Mouse (Mus musculus): ENCODE measurements around the gene Kbtbd13. TPM values are rescaled to one million over a fixed set of nuclear protein-coding genes. Genes with fewer than 3 reads are reported as not detected.

Kbtbd13 gene
- polyA plus RNA-seq, 1 experiment from 2014 or later, result 1.6 TPM

- no peak overlapping the region for H3K27ac ChIP-seq
- H3K27me3 ChIP-seq, result no peaks in the 10 kb centered on the region
- H3K36me3 ChIP-seq, result no peaks in the 10 kb centered on the region
- no peaks in the 10 kb centered on the region for H3K9me3 ChIP-seq
- H3K4me1 ChIP-seq, result no peaks in the 10 kb centered on the region
- no peak overlapping the region for H3K4me3 ChIP-seq
- no peak overlapping the region for H3K4me2 ChIP-seq (replicated peaks)
- no peak overlapping the region for H3K9ac ChIP-seq
- ATAC-seq (ENCODE audit: low FRiP score, low read depth), result no peak
- WGBS, result 26% methylated on average over 3 of the region's 3 CpGs
Observed at GRCm38 (mm10) chr9:65417738-65418137, 26.3 kb upstream of the Kbtbd13 start.

DNA sequence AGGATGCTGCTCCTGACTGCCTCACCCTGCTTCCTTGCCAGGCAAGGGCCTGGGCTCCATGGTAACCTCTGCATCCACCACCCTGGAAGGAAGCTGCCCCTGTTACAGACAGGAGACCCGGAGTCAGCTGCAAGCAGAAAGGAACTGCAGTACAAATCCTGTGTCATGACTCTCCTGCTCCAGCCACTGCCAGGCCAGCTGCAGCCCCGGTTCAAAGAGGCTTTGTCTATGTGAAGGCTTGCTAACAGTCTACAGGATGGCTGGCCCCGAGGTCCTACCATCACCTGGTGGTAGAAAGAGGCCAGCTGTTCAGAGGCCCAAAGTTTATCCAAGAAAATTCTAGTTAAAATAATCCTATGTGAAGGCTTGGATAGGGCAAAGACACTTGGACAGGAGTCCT is 19.9 kb upstream of the Kbtbd13 start:
- H3K4me1 ChIP-seq, result no peaks in the 10 kb centered on the region
- 70% methylated on average over 3 of the region's 3 CpGs for WGBS
- no peak overlapping the region for H3K27ac ChIP-seq
- H3K4me2 ChIP-seq (replicated peaks), result no peak overlapping the region
- H3K27me3 ChIP-seq, result no peaks in the 10 kb centered on the region
- H3K9ac ChIP-seq, result no peak overlapping the region
- peaks cover 8% of the 10 kb centered on the region; the same call in 1 of the 2 replicates for H3K36me3 ChIP-seq
- no peak overlapping the region for H3K4me3 ChIP-seq
- no peak for ATAC-seq (ENCODE audit: low FRiP score, low read depth)
- no peaks in the 10 kb centered on the region for H3K9me3 ChIP-seq

DNA sequence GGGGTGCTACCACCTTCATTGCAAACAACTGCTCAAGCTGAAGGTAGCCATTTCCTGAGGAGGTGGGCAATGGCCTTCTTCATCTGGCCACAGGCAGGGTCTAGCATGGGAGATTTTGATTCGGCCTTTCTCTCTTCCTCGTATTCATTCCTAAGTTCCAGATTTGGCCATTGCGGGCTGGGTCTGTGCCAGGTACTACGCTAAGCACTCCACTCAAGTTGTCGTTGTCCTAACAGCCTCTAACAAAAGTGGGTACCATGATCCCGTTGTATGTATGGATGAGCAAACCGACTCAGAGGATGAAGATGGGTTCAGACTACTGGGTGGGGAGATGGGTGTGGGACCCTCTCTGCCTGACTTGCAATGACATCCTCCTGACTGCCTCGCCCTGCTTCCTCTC is 18.9 kb upstream of the Kbtbd13 start:
- no peak for ATAC-seq (ENCODE audit: low FRiP score, low read depth)

DNA sequence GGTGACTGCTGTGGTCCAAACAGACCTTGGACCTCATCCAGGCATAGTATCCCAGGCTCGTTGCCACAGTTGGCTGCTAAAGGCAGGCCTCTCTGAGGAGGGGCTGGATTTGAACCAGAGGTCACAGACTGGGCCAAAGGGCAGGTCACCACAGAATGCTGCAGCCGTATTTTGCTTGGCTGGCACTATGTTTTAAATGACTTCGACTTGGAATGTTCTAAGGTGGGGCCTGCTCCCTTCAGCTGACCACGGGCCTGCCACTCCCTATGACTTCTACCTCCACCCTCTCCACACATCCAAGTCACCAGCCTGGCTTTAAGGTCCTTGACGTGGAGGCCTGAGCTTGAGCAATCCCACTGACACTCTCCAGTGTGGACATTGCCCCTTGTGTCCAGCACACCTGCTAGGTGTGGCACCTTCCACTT is 17.4 kb upstream of the Kbtbd13 start:
- Histone ChIP-seq H3K27ac (no peak overlapping the region), H3K9ac (no peak overlapping the region)

More for the DNA sequence above, 18.9 kb upstream of the Kbtbd13 start:
- H3K4me1 ChIP-seq, result no peaks in the 10 kb centered on the region
- H3K27me3 ChIP-seq, result no peaks in the 10 kb centered on the region
- H3K27ac ChIP-seq, result no peak overlapping the region
- no peaks in the 10 kb centered on the region for H3K9me3 ChIP-seq
- H3K36me3 ChIP-seq, result peaks cover 8% of the 10 kb centered on the region; the same call in 1 of the 2 replicates
- H3K4me2 ChIP-seq (replicated peaks), result no peak overlapping the region
- H3K4me3 ChIP-seq, result no peak overlapping the region
- no peak overlapping the region for H3K9ac ChIP-seq
- 94% methylated on average over 8 of the region's 8 CpGs for WGBS

GRCm38 (mm10) chr9:65407861-65408260 is 16.4 kb upstream of the Kbtbd13 start:
- WGBS, result 72% methylated on average over 3 of the region's 3 CpGs

More for the DNA sequence above, 17.4 kb upstream of the Kbtbd13 start:
- no peaks in the 10 kb centered on the region for H3K4me1 ChIP-seq
- no peak overlapping the region for H3K4me2 ChIP-seq (replicated peaks)
- H3K9me3 ChIP-seq, result no peaks in the 10 kb centered on the region
- no peak overlapping the region for H3K4me3 ChIP-seq
- WGBS, result 66% methylated on average over 5 of the region's 5 CpGs
- H3K36me3 ChIP-seq, result peaks cover 8% of the 10 kb centered on the region; the same call in 1 of the 2 replicates
- no peak for ATAC-seq (ENCODE audit: low FRiP score, low read depth)
- H3K27me3 ChIP-seq, result no peaks in the 10 kb centered on the region

GRCm38 (mm10) chr9:65407327-65407726 is 15.9 kb upstream of the Kbtbd13 start:
- Histone ChIP-seq H3K9me3 (no peaks in the 10 kb centered on the region), H3K4me3 (no peak overlapping the region), H3K36me3 (peaks cover 8% of the 10 kb centered on the region; the same call in 1 of the 2 replicates), H3K4me1 (no peaks in the 10 kb centered on the region), H3K27me3 (no peaks in the 10 kb centered on the region), H3K27ac (no peak overlapping the region), H3K9ac (no peak overlapping the region), H3K4me2 (replicated peaks) (no peak overlapping the region)
- 81% methylated on average over 5 of the region's 5 CpGs for WGBS
- no peak for ATAC-seq (ENCODE audit: low FRiP score, low read depth)

More at GRCm38 (mm10) chr9:65407861-65408260, 16.4 kb upstream of the Kbtbd13 start:
- ATAC-seq (ENCODE audit: low FRiP score, low read depth), result no peak
- Histone ChIP-seq H3K4me2 (replicated peaks) (no peak overlapping the region), H3K27me3 (no peaks in the 10 kb centered on the region), H3K4me3 (no peak overlapping the region), H3K9me3 (no peaks in the 10 kb centered on the region), H3K27ac (no peak overlapping the region), H3K4me1 (no peaks in the 10 kb centered on the region), H3K9ac (no peak overlapping the region), H3K36me3 (peaks cover 8% of the 10 kb centered on the region; the same call in 1 of the 2 replicates)

- H3K4me1 ChIP-seq, result no peaks in the 10 kb centered on the region
- no peaks in the 10 kb centered on the region for H3K36me3 ChIP-seq
- 88% methylated on average over 2 of the region's 2 CpGs for WGBS
- H3K27ac ChIP-seq, result no peak overlapping the region
- H3K9me3 ChIP-seq, result no peaks in the 10 kb centered on the region
- H3K9ac ChIP-seq, result no peak overlapping the region
- no peak for ATAC-seq (ENCODE audit: low FRiP score, low read depth)
- H3K27me3 ChIP-seq, result no peaks in the 10 kb centered on the region
- H3K4me2 ChIP-seq (replicated peaks), result no peak overlapping the region
- no peak overlapping the region for H3K4me3 ChIP-seq
Observed at GRCm38 (mm10) chr9:65405184-65405449, 13.7 kb upstream of the Kbtbd13 start.

DNA sequence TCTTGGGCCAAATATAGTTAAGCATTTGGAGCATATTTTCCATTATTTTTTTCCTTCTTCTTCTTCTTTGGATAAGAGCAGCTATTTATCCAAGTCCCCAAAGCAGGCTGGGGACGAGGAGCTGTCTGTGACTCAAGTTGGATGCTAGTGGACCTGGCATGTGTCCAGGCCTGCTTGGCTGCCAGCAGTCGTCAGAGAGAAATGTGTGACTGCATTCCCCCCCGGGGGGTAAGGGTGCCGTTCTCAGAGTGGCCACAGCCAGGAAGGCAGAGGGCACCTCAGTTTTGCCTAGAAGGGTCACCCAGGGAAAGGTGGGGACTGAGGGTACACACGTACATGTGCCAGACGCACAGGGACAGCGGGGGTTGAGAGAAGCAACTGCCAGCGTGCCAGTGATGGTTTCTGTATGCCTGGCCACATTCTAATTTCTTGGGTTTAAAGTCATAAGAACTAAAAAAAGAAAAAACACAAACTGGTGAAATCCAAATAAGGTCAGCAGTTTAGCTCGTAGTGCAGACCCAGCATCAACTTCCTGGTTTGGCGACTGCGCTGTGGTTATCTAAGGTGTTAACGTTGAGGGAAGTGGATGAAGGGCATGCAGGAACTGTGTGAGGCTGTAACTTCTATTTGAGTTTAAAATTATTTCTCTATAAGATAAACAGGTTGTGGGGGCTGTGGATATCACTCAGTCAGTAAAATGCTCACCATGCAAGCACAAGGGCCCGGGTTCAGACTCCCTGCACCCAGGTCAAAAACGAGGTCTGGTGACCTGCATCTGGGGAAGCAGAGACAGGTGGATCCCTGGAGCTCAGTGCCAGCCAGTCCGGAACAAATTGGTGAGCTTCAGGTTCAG is 13.1 kb upstream of the Kbtbd13 start:
- Histone ChIP-seq H3K4me1 (no peaks in the 10 kb centered on the region), H3K27me3 (no peaks in the 10 kb centered on the region), H3K9me3 (no peaks in the 10 kb centered on the region), H3K4me2 (replicated peaks) (no peak overlapping the region), H3K9ac (no peak overlapping the region), H3K36me3 (no peaks in the 10 kb centered on the region), H3K4me3 (no peak overlapping the region), H3K27ac (no peak overlapping the region)
- 72% methylated on average over 15 of the region's 15 CpGs for WGBS
- ATAC-seq (ENCODE audit: low FRiP score, low read depth), result no peak

- Histone ChIP-seq H3K9me3 (no peaks in the 10 kb centered on the region), H3K27me3 (no peaks in the 10 kb centered on the region), H3K9ac (no peak overlapping the region), H3K27ac (no peak overlapping the region), H3K4me3 (no peak overlapping the region), H3K36me3 (no peaks in the 10 kb centered on the region), H3K4me2 (replicated peaks) (no peak overlapping the region), H3K4me1 (peaks cover 11% of the 10 kb centered on the region)
- ATAC-seq (ENCODE audit: low FRiP score, low read depth), result no peak
- 92% methylated on average over 6 of the region's 6 CpGs for WGBS
Observed at GRCm38 (mm10) chr9:65399934-65400333, 8.5 kb upstream of the Kbtbd13 start.

DNA sequence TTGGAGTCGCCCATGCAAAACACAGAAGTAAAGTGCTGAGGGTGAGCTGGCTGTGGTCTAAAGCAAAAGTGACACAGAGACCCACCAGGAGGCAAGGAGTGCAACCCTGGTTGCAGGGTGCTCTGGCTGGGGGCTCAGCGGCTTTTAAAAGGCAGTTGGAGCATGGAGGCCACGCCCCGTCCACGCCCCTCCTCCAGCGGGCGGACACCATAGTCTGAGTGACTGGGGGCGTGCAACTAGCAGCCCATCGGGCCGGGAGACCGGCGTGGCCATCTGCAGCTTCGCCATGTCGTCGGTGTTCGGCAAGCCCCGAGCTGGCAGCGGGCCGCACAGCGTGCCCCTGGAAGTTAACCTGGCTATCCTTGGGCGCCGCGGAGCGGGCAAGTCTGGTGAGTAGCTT is 6.8 kb upstream of the Kbtbd13 start, which contains the start of gene Rasl12:
Rasl12 (plus strand) TSS at position 228 of the 400 bp plus-strand sequence.
- H3K4me3 ChIP-seq, result peak within 1 kb of the TSS; percentile 58
- peak within 1 kb of the TSS; percentile 80 for H3K4me2 ChIP-seq (replicated peaks)
- H3K4me1 ChIP-seq, result peaks cover 11% of the 10 kb centered on the region
- H3K9ac ChIP-seq, result peak within 1 kb of the TSS; percentile 72
- ATAC-seq (ENCODE audit: low FRiP score, low read depth), result peak; percentile 89
- peaks cover 4% of the 10 kb centered on the region for H3K27me3 ChIP-seq
- no peaks in the 10 kb centered on the region for H3K9me3 ChIP-seq
- under 1% methylated on average over 24 of the region's 24 CpGs for WGBS
- H3K27ac ChIP-seq, result no peak within 1 kb of the TSS
- no peaks in the 10 kb centered on the region for H3K36me3 ChIP-seq

- no peak overlapping the region for H3K4me2 ChIP-seq (replicated peaks)
- H3K9ac ChIP-seq, result no peak overlapping the region
- WGBS, result 54% methylated on average over 2 of the region's 2 CpGs
- no peak overlapping the region for H3K4me3 ChIP-seq
- no peak overlapping the region for H3K27ac ChIP-seq
- no peaks in the 10 kb centered on the region for H3K9me3 ChIP-seq
- H3K36me3 ChIP-seq, result no peaks in the 10 kb centered on the region
- peaks cover 42% of the 10 kb centered on the region for H3K27me3 ChIP-seq
- no peak for ATAC-seq (ENCODE audit: low FRiP score, low read depth)
- H3K4me1 ChIP-seq, result peaks cover 22% of the 10 kb centered on the region
Observed at GRCm38 (mm10) chr9:65394360-65394759, 2.9 kb upstream of the Kbtbd13 start.

DNA sequence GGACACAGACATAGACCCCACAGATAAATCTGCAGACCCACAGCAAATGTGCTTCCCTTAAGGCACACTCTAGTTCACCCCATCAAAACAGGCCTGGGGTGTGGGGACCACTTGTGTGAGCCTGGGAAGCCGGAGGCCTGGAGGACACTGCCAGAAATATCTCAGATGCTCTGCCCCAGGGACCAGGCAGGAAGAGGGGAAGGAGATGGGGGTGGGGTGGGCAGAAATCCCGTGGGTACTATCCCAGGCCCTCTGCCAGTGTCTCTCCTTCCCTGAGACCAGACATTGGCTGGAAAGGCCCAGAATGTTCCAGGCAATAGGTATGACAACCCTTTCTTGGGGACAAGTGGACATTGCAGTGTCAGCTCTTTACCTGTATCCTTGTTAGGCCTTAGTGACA is 2.2 kb upstream of the Kbtbd13 start:
- peaks cover 50% of the 10 kb centered on the region for H3K27me3 ChIP-seq
- no peak overlapping the region for H3K4me2 ChIP-seq (replicated peaks)
- H3K4me1 ChIP-seq, result peaks cover 15% of the 10 kb centered on the region
- no peaks in the 10 kb centered on the region for H3K9me3 ChIP-seq
- WGBS, result 57% methylated on average over 2 of the region's 2 CpGs
- H3K4me3 ChIP-seq, result no peak overlapping the region
- ATAC-seq (ENCODE audit: low FRiP score, low read depth), result no peak
- no peaks in the 10 kb centered on the region for H3K36me3 ChIP-seq
- H3K9ac ChIP-seq, result no peak overlapping the region
- no peak overlapping the region for H3K27ac ChIP-seq

Data from limb, embryonic 13.5 days (tissue).